Mouse (Mus musculus): ENCODE measurements around the gene A630089N07Rik. TPM values are rescaled to one million over a fixed set of nuclear protein-coding genes. Genes with fewer than 3 reads are reported as not detected.
"Not testable (repeated sequence)": the region's sequence is repeated elsewhere in the genome, so short reads cannot be mapped to it uniquely, and the experiment has no call there.

The A630089N07Rik gene
- polyA plus RNA-seq (2015; fragmentation: Nextera tagmentation; extraction: Ambion mirVana) = 11.6 and 15.8 TPM in 2 replicates

DNA sequence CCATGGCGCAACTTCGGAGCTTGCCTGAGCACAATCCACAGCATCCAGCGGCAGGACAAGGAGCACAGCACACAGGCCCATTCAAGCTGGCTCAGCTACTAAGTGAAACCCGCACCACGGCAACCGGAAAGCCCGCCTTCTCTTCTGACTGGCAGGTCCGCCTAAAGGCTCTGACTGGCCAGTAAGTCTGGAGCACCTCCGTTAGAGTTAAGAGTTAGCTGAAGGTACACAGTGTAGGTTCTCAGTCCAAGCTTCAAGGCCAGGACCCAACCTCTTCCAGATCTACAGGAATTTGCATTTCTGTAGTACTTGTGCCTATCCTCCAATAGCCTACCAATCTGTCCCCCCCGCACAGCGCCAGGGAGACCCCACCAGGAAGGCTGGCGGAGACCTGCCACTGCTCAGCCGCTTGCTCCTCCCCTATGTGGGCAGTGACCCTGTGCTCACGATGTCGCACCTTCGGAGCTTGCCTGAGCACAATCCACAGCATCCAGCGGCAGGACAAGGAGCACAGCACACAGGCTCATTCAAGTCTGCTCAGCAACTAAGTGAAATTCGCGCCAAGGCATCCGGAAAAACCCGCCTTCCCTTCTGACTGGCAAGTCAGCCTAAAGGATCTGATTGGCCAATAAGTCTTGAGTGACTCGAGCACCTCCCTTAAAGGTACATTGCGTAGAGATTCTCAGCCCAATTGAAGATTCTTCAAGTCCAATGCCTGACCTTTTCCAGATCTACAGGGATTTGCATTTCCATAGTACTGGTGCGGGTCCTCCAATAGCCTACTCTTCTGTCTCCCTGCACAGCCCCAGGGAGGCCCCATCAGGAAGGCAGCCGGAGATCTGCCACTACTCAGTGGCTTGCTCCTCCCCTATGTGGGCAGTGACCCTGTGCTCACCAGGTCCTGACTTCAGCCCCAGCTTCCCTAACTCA is at the start of gene A630089N07Rik:
Gene A630089N07Rik (minus strand): TSS at position 562 of the 930 bp plus-strand sequence.
- Histone ChIP-seq H3K4me1 (replicated peaks) (peaks cover 18% of the 10 kb centered on the region), H3K9ac (peak within 1 kb of the TSS; percentile 72), H3K4me2 (peak within 1 kb of the TSS; percentile 67), H3K27ac (replicated peaks) (peak within 1 kb of the TSS; percentile 62), H3K4me3 (peak within 1 kb of the TSS; percentile 63)
- WGBS = under 1% methylated on average over 25 of the region's 25 CpGs
- H3K9me3 ChIP-seq, H3K27me3 ChIP-seq, H3K36me3 ChIP-seq: not testable (repeated sequence)
- peak; percentile 99 for ATAC-seq (ENCODE audit: low read depth)

DNA sequence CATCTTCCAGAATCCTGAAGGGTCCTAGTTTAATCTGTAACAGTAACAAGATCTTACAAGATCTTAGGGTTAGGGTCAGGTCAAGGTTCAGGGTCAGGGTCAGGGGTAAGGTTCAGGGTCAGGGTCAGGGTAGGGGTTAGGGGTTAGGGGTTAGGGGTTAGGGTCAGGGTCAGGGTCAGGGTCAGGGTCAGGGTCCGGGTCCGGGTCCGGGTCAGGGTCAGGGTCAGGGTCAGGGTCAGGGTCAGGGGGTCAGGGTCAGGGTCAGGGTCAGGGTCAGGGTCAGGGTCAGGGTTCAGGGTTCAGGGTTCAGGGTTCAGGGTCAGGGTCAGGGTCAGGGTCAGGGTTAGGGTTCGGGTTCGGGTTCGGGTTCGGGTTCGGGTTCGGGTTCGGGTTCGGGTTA is 24.9 kb upstream of the A630089N07Rik start:
- 97% methylated on average over 11 of the region's 11 CpGs for WGBS
- Histone ChIP-seq H3K4me1 (replicated peaks) (no peaks in the 10 kb centered on the region), H3K4me2 (no peak overlapping the region), H3K9me3 (peaks cover 17% of the 10 kb centered on the region), H3K4me3 (no peak overlapping the region), H3K36me3 (no peaks in the 10 kb centered on the region), H3K9ac (no peak overlapping the region), H3K27ac (replicated peaks) (no peak overlapping the region), H3K27me3 (no peaks in the 10 kb centered on the region)
- ATAC-seq (ENCODE audit: low read depth) = no peak

GRCm38 (mm10) chr16:98081550-98081888 is 731 bp downstream of the A630089N07Rik start:
- Histone ChIP-seq H3K27ac (replicated peaks) (peak overlapping the region; percentile 62), H3K9ac (peak overlapping the region; percentile 72), H3K4me3 (peak overlapping the region; percentile 63), H3K4me2 (peak overlapping the region; percentile 67), H3K4me1 (replicated peaks) (peaks cover 18% of the 10 kb centered on the region)
- not testable (repeated sequence) for H3K27me3 ChIP-seq, H3K9me3 ChIP-seq, H3K36me3 ChIP-seq
- ATAC-seq (ENCODE audit: low read depth) = peak; percentile 72
- under 1% methylated on average over 9 of the region's 9 CpGs for WGBS

- not testable (repeated sequence) for H3K36me3 ChIP-seq; H3K27me3 ChIP-seq; ATAC-seq (ENCODE audit: low read depth); H3K9me3 ChIP-seq
- Histone ChIP-seq H3K4me1 (replicated peaks) (peaks cover 18% of the 10 kb centered on the region), H3K4me3 (peak overlapping the region; percentile 63), H3K9ac (peak overlapping the region; percentile 72), H3K27ac (replicated peaks) (peak overlapping the region; percentile 62), H3K4me2 (peak overlapping the region; percentile 67)
- WGBS = 42% methylated on average over 1 of the region's 1 CpGs
Observed at GRCm38 (mm10) chr16:98081140-98081539, 1.1 kb downstream of the A630089N07Rik start.

DNA sequence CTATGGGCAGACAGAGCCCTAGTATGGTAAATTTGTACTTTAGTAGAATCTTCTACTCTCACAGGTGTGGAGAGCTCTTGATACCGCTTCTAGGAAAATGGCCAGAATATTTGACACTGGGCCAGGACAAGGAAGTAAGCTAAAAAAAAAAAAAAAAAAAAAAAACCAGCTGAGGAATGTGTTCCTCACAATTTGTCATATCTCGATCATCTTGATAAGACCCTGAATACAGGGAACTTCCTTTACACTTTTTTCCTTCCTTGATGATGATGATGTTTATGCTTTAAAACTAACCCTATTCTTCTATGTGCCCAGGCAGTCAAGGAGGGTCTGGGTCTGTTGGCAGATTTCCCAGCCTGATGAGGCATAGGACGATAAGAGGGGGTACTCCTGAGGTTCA is 2.9 kb downstream of the A630089N07Rik start:
- not testable (repeated sequence) for H3K36me3 ChIP-seq; ATAC-seq (ENCODE audit: low read depth); H3K27ac ChIP-seq (replicated peaks); H3K27me3 ChIP-seq; H3K4me2 ChIP-seq; H3K9ac ChIP-seq; H3K4me3 ChIP-seq
- H3K4me1 ChIP-seq (replicated peaks) = peaks cover 18% of the 10 kb centered on the region
- WGBS = 92% methylated on average over 3 of the region's 3 CpGs
- H3K9me3 ChIP-seq = peaks cover 16% of the 10 kb centered on the region; the same call in 1 of the 2 replicates

- Histone ChIP-seq H3K4me2 (no peak overlapping the region), H3K4me1 (replicated peaks) (no peaks in the 10 kb centered on the region), H3K27me3 (no peaks in the 10 kb centered on the region), H3K4me3 (no peak overlapping the region), H3K27ac (replicated peaks) (no peak overlapping the region), H3K9me3 (peaks cover 11% of the 10 kb centered on the region), H3K36me3 (peaks cover 16% of the 10 kb centered on the region; the same call in 1 of the 2 replicates), H3K9ac (no peak overlapping the region)
- 76% methylated on average over 2 of the region's 2 CpGs for WGBS
- no peak for ATAC-seq (ENCODE audit: low read depth)
Observed at GRCm38 (mm10) chr16:98041676-98042075, 40.6 kb downstream of the A630089N07Rik start.

GRCm38 (mm10) chr16:98034971-98035370 is 47.3 kb downstream of the A630089N07Rik start:
- not testable (repeated sequence) for H3K27ac ChIP-seq (replicated peaks); H3K9ac ChIP-seq; ATAC-seq (ENCODE audit: low read depth); H3K4me3 ChIP-seq; H3K4me1 ChIP-seq (replicated peaks); H3K4me2 ChIP-seq; H3K27me3 ChIP-seq
- H3K36me3 ChIP-seq = peaks cover 24% of the 10 kb centered on the region
- peaks cover 29% of the 10 kb centered on the region for H3K9me3 ChIP-seq
- 94% methylated on average over 2 of the region's 2 CpGs for WGBS

DNA sequence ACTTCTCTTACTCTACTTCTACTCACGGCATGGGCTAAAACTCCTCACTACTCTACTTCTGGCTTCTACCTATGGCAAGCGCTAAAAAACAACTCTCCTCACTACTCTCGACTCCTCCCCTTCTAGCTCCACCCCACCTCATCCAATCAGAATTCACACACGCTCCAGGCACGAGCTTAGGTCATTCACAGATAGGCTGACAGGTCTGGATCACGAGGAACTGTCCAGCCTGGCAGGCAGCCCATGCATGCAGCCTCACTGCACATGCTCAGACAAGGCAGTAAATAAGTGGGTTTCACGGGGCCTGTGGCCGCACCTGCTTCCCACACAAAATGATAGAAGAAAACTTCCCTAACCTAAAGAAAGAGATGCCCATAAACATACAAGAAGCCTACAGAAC is 56.1 kb downstream of the A630089N07Rik start:
- H3K4me1 ChIP-seq (replicated peaks); ATAC-seq (ENCODE audit: low read depth); H3K27ac ChIP-seq (replicated peaks); H3K27me3 ChIP-seq; H3K4me2 ChIP-seq; H3K9ac ChIP-seq; H3K4me3 ChIP-seq: not testable (repeated sequence)
- WGBS = 88% methylated on average over 8 of the region's 8 CpGs
- H3K36me3 ChIP-seq = peaks cover 34% of the 10 kb centered on the region
- peaks cover 23% of the 10 kb centered on the region for H3K9me3 ChIP-seq

GRCm38 (mm10) chr16:98022657-98023345 is 59.4 kb downstream of the A630089N07Rik start:
- Histone ChIP-seq H3K4me2 (no peak overlapping the region), H3K36me3 (peaks cover 45% of the 10 kb centered on the region), H3K27me3 (no peaks in the 10 kb centered on the region), H3K4me1 (replicated peaks) (no peaks in the 10 kb centered on the region), H3K4me3 (no peak overlapping the region), H3K9ac (no peak overlapping the region), H3K9me3 (peaks cover 19% of the 10 kb centered on the region), H3K27ac (replicated peaks) (no peak overlapping the region)
- WGBS = 84% methylated on average over 2 of the region's 2 CpGs
- no peak for ATAC-seq (ENCODE audit: low read depth)

DNA sequence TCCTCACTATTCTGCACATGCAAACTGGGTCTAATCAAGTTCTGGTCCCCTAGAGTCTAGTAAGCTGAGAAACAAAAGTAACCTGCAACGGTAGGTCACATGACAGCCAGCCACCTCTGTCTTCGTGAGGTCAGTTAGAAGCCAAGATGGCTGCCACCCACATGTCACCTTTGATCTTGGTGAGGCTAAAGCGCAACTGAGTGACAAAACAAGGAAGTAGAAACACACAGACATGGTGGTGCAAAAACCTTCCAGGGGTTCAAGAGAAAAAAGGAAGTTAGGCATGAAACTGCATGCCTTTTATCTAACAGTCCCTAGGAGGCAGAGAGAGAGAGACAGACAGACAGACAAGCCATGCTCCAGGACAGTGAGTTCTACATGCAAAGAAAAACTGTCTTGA is 60.2 kb downstream of the A630089N07Rik start:
- H3K4me2 ChIP-seq = no peak overlapping the region
- no peak overlapping the region for H3K4me3 ChIP-seq
- H3K4me1 ChIP-seq (replicated peaks) = no peaks in the 10 kb centered on the region
- H3K36me3 ChIP-seq = peaks cover 52% of the 10 kb centered on the region
- peaks cover 26% of the 10 kb centered on the region for H3K9me3 ChIP-seq
- H3K27me3 ChIP-seq = no peaks in the 10 kb centered on the region
- no peak for ATAC-seq (ENCODE audit: low read depth)
- 92% methylated on average over 3 of the region's 3 CpGs for WGBS
- no peak overlapping the region for H3K9ac ChIP-seq
- no peak overlapping the region for H3K27ac ChIP-seq (replicated peaks)

GRCm38 (mm10) chr16:97997383-97997731 is 84.9 kb downstream of the A630089N07Rik start:
- 0% methylated on average over 8 of the region's 8 CpGs for WGBS
- H3K36me3 ChIP-seq, H3K9me3 ChIP-seq, H3K27me3 ChIP-seq: not testable (repeated sequence)
- Histone ChIP-seq H3K4me3 (peak overlapping the region; percentile 57), H3K4me2 (peak overlapping the region; percentile 62), H3K9ac (peak overlapping the region; percentile 71), H3K27ac (replicated peaks) (peak overlapping the region; percentile 56; the same call in 1 of the 2 replicates), H3K4me1 (replicated peaks) (peaks cover 18% of the 10 kb centered on the region)
- ATAC-seq (ENCODE audit: low read depth) = peak; percentile 84

All from neural tube, embryonic 13.5 days (tissue).